In genomic region chr3:82181500-82181899, GRCm38 (mm10) we compare ENCODE assay signal across 15 mouse cellular contexts.
"Had no signal": no experiment of that assay in that cellular context is flagged by ENCODE, and none has a peak within 500 bp of the region (broad histone marks: within the 10 kb centered on the region; RNA-seq: fewer than 3 reads in every experiment).

No protein-coding gene starts in this region.

- H3K27ac ChIP-seq: liver, embryonic 13.5 days; liver, embryonic 15.5 days; macrophage; midbrain, embryonic 13.5 days; midbrain, embryonic 15.5 days; neural tube, embryonic 12.5 days had no signal

- H3K9me3 ChIP-seq: liver, embryonic 13.5 days; liver, embryonic 15.5 days; megakaryocyte, embryonic 14.5 days; midbrain, embryonic 13.5 days; midbrain, embryonic 15.5 days; neural tube, embryonic 12.5 days had no signal

- H3K4me3 ChIP-seq: liver, embryonic 13.5 days; liver, embryonic 15.5 days; megakaryocyte, embryonic 14.5 days; midbrain, embryonic 13.5 days; midbrain, embryonic 15.5 days; neural tube, embryonic 12.5 days had no signal

- H3K27me3 ChIP-seq: liver, embryonic 13.5 days; liver, embryonic 15.5 days; megakaryocyte, embryonic 14.5 days; midbrain, embryonic 13.5 days; midbrain, embryonic 15.5 days; neural tube, embryonic 12.5 days had no signal

- H3K4me2 ChIP-seq: liver, embryonic 11.5 days; liver, embryonic 13.5 days; liver, embryonic 15.5 days; midbrain, embryonic 11.5 days; midbrain, embryonic 13.5 days; midbrain, embryonic 15.5 days; neural tube, embryonic 12.5 days had no signal

- H3K36me3 ChIP-seq: liver, embryonic 13.5 days; liver, embryonic 15.5 days; midbrain, embryonic 13.5 days; midbrain, embryonic 15.5 days; neural tube, embryonic 12.5 days had no signal

- H3K4me1 ChIP-seq: liver, embryonic 13.5 days; liver, embryonic 15.5 days; midbrain, embryonic 13.5 days; midbrain, embryonic 15.5 days; neural tube, embryonic 12.5 days had no signal

- H3K9ac ChIP-seq: liver, embryonic 13.5 days; liver, embryonic 15.5 days; liver, postnatal 0 days; midbrain, embryonic 13.5 days; midbrain, embryonic 15.5 days; neural tube, embryonic 12.5 days had no signal

- ATAC-seq: liver, postnatal 0 days; midbrain, embryonic 13.5 days; midbrain, embryonic 15.5 days had no signal

- DNase-seq: liver; liver, embryonic 13.5 days; liver, postnatal 0 days; right cerebral cortex, postnatal 14 days; thymus, adult 2 months; thymus, postnatal 25 days; thymus, postnatal 4 days had no signal
